Mouse (Mus musculus): Measurements from ENCODE around the gene Aldh6a1. TPM values are rescaled to one million over a fixed set of nuclear protein-coding genes. Genes with fewer than 3 reads are reported as not detected.
A peak's percentile ranks its signal among the peaks of the same experiment; 100 is the strongest.

The Aldh6a1 gene
- polyA plus RNA-seq, 1 experiment from 2014 or later: 48.2 TPM

DNA sequence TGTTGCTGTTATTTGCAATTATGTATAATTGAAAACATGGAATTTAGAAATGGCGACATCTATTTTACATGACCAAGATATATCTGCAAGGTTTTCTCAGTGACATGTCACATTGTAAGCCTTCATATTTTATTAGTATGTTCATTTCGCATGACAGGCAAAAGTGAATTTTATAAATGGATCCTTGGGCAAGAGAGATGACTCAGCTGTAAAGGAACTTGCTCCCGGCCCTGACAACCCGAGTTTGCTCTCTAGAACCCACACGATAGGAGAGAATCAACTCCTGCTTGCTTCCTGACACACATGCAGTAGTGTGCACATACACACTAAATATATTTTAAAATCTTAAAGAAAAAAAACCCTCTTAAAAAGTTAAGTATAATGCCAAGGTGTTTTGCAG is 10.6 kb upstream of the Aldh6a1 start:
- Histone ChIP-seq H3K9me3 (replicated peaks; ENCODE audit: control insufficient read depth, low read length) (no peaks in the 10 kb centered on the region), H3K27ac (ENCODE audit: low read length) (no peak overlapping the region), H3K36me3 (ENCODE audit: control insufficient read depth, insufficient read depth, low read length) (peaks cover 12% of the 10 kb centered on the region; the same call in 1 of the 2 replicates), H3K4me3 (replicated peaks; ENCODE audit: low read length) (no peak overlapping the region), H3K4me1 (ENCODE audit: control insufficient read depth, insufficient read depth, low read length) (no peaks in the 10 kb centered on the region), H3K27me3 (ENCODE audit: control insufficient read depth, insufficient read depth, low read length) (no peaks in the 10 kb centered on the region), H3K9ac (ENCODE audit: low read length) (no peak overlapping the region), H3K4me2 (ENCODE audit: low read depth, low read length) (no peak overlapping the region)
- ATAC-seq (ENCODE audit: insufficient read depth, low FRiP score): no peak
- 85% methylated on average over 5 of the region's 5 CpGs for WGBS

DNA sequence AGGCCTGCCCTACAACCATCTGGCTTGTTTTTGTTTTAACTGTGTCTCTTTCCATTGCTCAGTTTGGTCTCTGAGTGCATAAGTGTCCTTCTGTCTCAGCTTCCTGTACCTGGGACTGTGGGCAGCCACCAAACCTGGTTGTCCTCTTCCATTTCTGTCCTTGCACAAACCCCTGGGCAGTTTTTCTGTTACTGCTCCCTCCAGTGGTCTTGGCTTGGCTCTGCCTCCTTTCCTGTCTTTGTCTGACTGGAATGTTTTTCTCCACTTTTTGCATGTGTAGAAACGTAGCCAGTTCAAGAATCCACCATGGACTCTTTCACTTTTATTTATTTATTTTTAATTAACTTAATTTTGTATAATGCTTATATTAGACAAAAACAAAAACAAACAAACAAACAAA is 9.0 kb upstream of the Aldh6a1 start:
- no peaks in the 10 kb centered on the region for H3K27me3 ChIP-seq (ENCODE audit: control insufficient read depth, insufficient read depth, low read length)
- H3K27ac ChIP-seq (ENCODE audit: low read length): no peak overlapping the region
- peaks cover 11% of the 10 kb centered on the region; the same call in 1 of the 2 replicates for H3K36me3 ChIP-seq (ENCODE audit: control insufficient read depth, insufficient read depth, low read length)
- WGBS: 60% methylated on average over 1 of the region's 1 CpGs
- no peaks in the 10 kb centered on the region for H3K4me1 ChIP-seq (ENCODE audit: control insufficient read depth, insufficient read depth, low read length)
- no peak overlapping the region for H3K4me2 ChIP-seq (ENCODE audit: low read depth, low read length)
- H3K9ac ChIP-seq (ENCODE audit: low read length): no peak overlapping the region
- H3K4me3 ChIP-seq (replicated peaks; ENCODE audit: low read length): no peak overlapping the region
- no peak for ATAC-seq (ENCODE audit: insufficient read depth, low FRiP score)
- H3K9me3 ChIP-seq (replicated peaks; ENCODE audit: control insufficient read depth, low read length): no peaks in the 10 kb centered on the region

DNA sequence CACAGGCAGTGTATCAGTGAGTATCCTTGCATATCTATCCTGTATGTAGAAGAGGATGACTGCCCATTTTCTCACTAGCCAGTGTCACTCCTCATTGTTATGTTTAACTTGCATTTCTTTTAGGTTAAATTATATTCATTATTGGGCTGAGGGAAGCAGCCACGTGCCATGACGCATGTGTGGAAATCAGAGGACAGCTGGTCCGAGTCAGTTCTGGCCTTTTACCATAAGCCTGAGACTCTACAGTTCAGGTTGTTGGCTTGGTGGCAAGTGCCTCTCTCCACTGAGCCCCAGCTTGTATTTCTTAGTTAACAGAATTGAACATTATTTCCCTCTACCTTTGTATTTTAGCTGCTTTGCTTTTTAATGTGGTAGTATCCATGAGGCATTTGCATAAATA is 6.1 kb upstream of the Aldh6a1 start:
- no peak overlapping the region for H3K4me3 ChIP-seq (replicated peaks; ENCODE audit: low read length)
- no peaks in the 10 kb centered on the region for H3K9me3 ChIP-seq (replicated peaks; ENCODE audit: control insufficient read depth, low read length)
- 85% methylated on average over 3 of the region's 3 CpGs for WGBS

DNA sequence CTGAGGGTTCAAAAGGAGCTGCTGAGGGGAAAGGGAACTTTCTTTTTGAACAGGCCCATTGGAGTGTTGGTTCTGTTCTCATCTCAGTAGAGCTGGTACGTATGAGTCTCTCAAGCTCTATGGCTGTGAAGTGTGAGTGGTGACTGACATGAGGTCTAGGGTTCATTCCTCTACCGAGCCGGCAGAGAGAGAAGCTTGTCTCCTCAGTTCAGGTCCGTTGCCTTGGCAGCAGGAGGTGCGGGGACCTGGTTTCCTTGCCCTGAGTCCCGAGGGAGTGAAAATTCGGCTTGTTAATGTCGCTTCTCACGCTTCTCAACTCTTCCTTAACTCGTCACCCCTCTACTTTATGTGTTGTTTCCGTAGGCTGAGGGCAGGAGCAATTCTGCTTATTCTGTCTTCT is 997 bp upstream of the Aldh6a1 start:
- Histone ChIP-seq H3K4me1 (ENCODE audit: control insufficient read depth, insufficient read depth, low read length) (peaks cover 6% of the 10 kb centered on the region), H3K4me3 (replicated peaks; ENCODE audit: low read length) (peak overlapping the region; percentile 66), H3K9ac (ENCODE audit: low read length) (peak overlapping the region; percentile 69), H3K9me3 (replicated peaks; ENCODE audit: control insufficient read depth, low read length) (no peaks in the 10 kb centered on the region), H3K4me2 (ENCODE audit: low read depth, low read length) (peak overlapping the region; percentile 67), H3K36me3 (ENCODE audit: control insufficient read depth, insufficient read depth, low read length) (no peaks in the 10 kb centered on the region), H3K27me3 (ENCODE audit: control insufficient read depth, insufficient read depth, low read length) (no peaks in the 10 kb centered on the region), H3K27ac (ENCODE audit: low read length) (peak overlapping the region; percentile 62; the same call in 1 of the 2 replicates)
- under 1% methylated on average over 11 of the region's 11 CpGs for WGBS
- no peak for ATAC-seq (ENCODE audit: insufficient read depth, low FRiP score)

More for the DNA sequence above, 6.1 kb upstream of the Aldh6a1 start:
- Histone ChIP-seq H3K36me3 (ENCODE audit: control insufficient read depth, insufficient read depth, low read length) (peaks cover 9% of the 10 kb centered on the region; the same call in 1 of the 2 replicates), H3K4me1 (ENCODE audit: control insufficient read depth, insufficient read depth, low read length) (no peaks in the 10 kb centered on the region), H3K9ac (ENCODE audit: low read length) (no peak overlapping the region), H3K27me3 (ENCODE audit: control insufficient read depth, insufficient read depth, low read length) (no peaks in the 10 kb centered on the region), H3K27ac (ENCODE audit: low read length) (no peak overlapping the region), H3K4me2 (ENCODE audit: low read depth, low read length) (no peak overlapping the region)
- no peak for ATAC-seq (ENCODE audit: insufficient read depth, low FRiP score)

DNA sequence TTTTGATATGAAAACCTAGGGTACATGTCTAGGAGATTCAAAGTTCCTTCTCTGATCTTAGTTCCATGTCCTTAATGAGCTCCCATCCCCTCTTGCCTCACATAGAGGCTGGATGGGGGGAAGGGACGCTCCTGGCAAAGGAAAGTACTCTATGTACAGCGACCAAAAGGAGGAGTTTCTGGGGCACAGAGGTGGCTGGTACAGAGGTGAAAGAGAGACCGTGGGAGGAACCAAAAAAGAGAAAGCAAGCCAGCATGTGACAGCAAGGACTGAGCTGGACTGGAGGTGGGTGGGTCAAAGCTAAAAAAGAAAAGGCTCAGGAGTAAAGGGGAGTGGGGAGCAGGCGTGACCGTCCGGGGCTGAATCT is 470 bp downstream of the Aldh6a1 start:
- peak overlapping the region; percentile 65 for H3K27ac ChIP-seq (ENCODE audit: low read length)
- ATAC-seq (ENCODE audit: insufficient read depth, low FRiP score): no peak
- H3K9me3 ChIP-seq (replicated peaks; ENCODE audit: control insufficient read depth, low read length): no peaks in the 10 kb centered on the region
- peak overlapping the region; percentile 74 for H3K9ac ChIP-seq (ENCODE audit: low read length)
- H3K4me2 ChIP-seq (ENCODE audit: low read depth, low read length): peak overlapping the region; percentile 86
- peaks cover 6% of the 10 kb centered on the region for H3K4me1 ChIP-seq (ENCODE audit: control insufficient read depth, insufficient read depth, low read length)
- no peaks in the 10 kb centered on the region for H3K36me3 ChIP-seq (ENCODE audit: control insufficient read depth, insufficient read depth, low read length)
- under 1% methylated on average over 6 of the region's 6 CpGs for whole genome bisulfite sequencing
- peak overlapping the region; percentile 66 for H3K4me3 ChIP-seq (replicated peaks; ENCODE audit: low read length)
- H3K27me3 ChIP-seq (ENCODE audit: control insufficient read depth, insufficient read depth, low read length): no peaks in the 10 kb centered on the region

DNA sequence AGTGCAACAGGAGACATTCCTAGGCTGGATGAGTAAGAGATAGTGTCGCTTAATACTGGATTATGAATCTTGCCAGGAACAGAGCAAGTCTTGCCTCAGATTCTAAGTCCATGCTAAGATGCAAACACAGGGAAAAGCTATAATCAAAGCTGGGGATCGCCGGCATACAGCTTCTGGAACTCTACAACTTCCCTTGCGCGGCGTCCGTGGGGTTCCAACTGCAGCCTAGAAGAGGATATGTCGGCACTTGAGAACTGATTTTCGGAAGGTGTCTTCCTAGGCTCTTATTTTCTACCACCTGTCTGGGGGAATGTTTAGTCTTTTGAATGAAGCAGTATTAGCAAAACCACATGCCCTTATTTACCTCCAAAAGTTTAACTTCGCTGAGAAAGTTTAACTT is 917 bp downstream of the Aldh6a1 start:
- ATAC-seq (ENCODE audit: insufficient read depth, low FRiP score): no peak
- Histone ChIP-seq H3K4me3 (replicated peaks; ENCODE audit: low read length) (peak overlapping the region; percentile 66), H3K36me3 (ENCODE audit: control insufficient read depth, insufficient read depth, low read length) (no peaks in the 10 kb centered on the region), H3K4me2 (ENCODE audit: low read depth, low read length) (peak overlapping the region; percentile 86), H3K9ac (ENCODE audit: low read length) (peak overlapping the region; percentile 74), H3K27ac (ENCODE audit: low read length) (no peak overlapping the region; the same call in 1 of the 2 replicates), H3K27me3 (ENCODE audit: control insufficient read depth, insufficient read depth, low read length) (no peaks in the 10 kb centered on the region), H3K4me1 (ENCODE audit: control insufficient read depth, insufficient read depth, low read length) (peaks cover 6% of the 10 kb centered on the region), H3K9me3 (replicated peaks; ENCODE audit: control insufficient read depth, low read length) (no peaks in the 10 kb centered on the region)
- WGBS: 46% methylated on average over 10 of the region's 10 CpGs

DNA sequence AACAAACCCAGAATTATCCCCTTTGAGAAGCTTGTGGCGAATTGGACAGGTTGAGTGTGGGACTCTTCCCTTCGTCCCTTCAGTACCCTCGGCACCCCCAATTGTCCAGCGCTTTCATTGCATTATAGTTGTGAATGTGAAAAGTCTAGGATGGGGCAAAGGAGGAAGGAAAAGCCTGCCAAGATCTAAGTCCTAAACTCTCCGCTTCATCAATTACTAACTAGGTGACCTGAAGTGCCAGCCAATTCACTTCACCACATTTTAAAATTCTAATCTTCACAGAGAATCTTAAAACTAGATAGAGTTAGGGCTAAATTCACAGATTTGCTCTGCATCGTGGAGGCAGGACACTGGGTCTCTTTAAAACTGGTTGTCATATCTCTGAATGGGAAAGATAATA is 2.6 kb downstream of the Aldh6a1 start:
- H3K36me3 ChIP-seq (ENCODE audit: control insufficient read depth, insufficient read depth, low read length): no peaks in the 10 kb centered on the region
- peaks cover 6% of the 10 kb centered on the region for H3K4me1 ChIP-seq (ENCODE audit: control insufficient read depth, insufficient read depth, low read length)
- ATAC-seq (ENCODE audit: insufficient read depth, low FRiP score): no peak
- H3K4me2 ChIP-seq (ENCODE audit: low read depth, low read length): no peak overlapping the region
- H3K4me3 ChIP-seq (replicated peaks; ENCODE audit: low read length): no peak overlapping the region
- 86% methylated on average over 6 of the region's 6 CpGs for WGBS
- no peak overlapping the region for H3K27ac ChIP-seq (ENCODE audit: low read length)
- no peaks in the 10 kb centered on the region for H3K27me3 ChIP-seq (ENCODE audit: control insufficient read depth, insufficient read depth, low read length)
- no peak overlapping the region for H3K9ac ChIP-seq (ENCODE audit: low read length)
- H3K9me3 ChIP-seq (replicated peaks; ENCODE audit: control insufficient read depth, low read length): no peaks in the 10 kb centered on the region

DNA sequence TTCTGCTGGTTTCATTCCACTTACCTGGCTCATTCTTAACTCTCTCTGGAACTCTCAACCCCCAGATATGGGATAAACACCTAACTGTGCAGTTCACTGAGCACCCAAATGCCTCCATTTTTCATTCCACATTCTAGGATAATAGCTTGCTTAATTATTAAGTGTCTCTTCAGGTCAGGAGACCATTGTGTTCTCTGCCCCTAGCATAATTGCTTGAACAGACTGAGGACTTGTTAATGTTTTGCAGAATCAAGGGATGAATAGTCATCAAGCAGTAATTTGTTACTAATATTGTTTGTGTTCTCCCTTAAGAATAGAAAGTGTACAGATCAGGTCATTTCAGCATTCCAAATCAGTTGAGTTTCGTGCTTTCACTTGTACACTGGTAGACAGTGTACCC is 3.4 kb downstream of the Aldh6a1 start:
- H3K4me1 ChIP-seq (ENCODE audit: control insufficient read depth, insufficient read depth, low read length): peaks cover 6% of the 10 kb centered on the region
- no peak overlapping the region for H3K4me3 ChIP-seq (replicated peaks; ENCODE audit: low read length)
- no peaks in the 10 kb centered on the region for H3K9me3 ChIP-seq (replicated peaks; ENCODE audit: control insufficient read depth, low read length)
- no peak overlapping the region for H3K4me2 ChIP-seq (ENCODE audit: low read depth, low read length)
- no peaks in the 10 kb centered on the region for H3K36me3 ChIP-seq (ENCODE audit: control insufficient read depth, insufficient read depth, low read length)
- no peak overlapping the region for H3K9ac ChIP-seq (ENCODE audit: low read length)
- 76% methylated on average over 1 of the region's 1 CpGs for WGBS
- no peak for ATAC-seq (ENCODE audit: insufficient read depth, low FRiP score)
- no peaks in the 10 kb centered on the region for H3K27me3 ChIP-seq (ENCODE audit: control insufficient read depth, insufficient read depth, low read length)
- H3K27ac ChIP-seq (ENCODE audit: low read length): no peak overlapping the region

DNA sequence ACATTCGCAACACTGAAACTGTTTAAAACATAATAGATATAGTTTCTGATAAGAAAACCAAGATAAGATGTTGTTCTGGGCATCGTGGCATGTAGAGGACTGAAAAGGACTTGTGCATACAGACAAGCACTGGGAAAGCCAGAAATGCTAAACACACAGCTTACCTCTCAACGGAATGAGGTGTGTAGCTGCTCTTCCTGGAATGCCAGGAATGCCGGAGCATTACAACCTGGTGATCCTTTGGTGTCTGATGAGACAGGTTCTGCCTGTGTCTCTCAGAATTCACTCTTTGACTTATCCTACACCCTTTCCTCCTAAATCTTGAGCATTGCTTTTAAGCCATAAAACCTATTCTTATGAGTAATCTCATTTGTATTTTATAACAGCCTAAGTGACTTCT is 8.3 kb downstream of the Aldh6a1 start:
- H3K27me3 ChIP-seq (ENCODE audit: control insufficient read depth, insufficient read depth, low read length): no peaks in the 10 kb centered on the region
- H3K9me3 ChIP-seq (replicated peaks; ENCODE audit: control insufficient read depth, low read length): no peaks in the 10 kb centered on the region
- no peak overlapping the region for H3K9ac ChIP-seq (ENCODE audit: low read length)
- no peak overlapping the region for H3K4me2 ChIP-seq (ENCODE audit: low read depth, low read length)
- no peak overlapping the region for H3K27ac ChIP-seq (ENCODE audit: low read length)
- ATAC-seq (ENCODE audit: insufficient read depth, low FRiP score): no peak
- H3K36me3 ChIP-seq (ENCODE audit: control insufficient read depth, insufficient read depth, low read length): no peaks in the 10 kb centered on the region
- H3K4me3 ChIP-seq (replicated peaks; ENCODE audit: low read length): no peak overlapping the region
- H3K4me1 ChIP-seq (ENCODE audit: control insufficient read depth, insufficient read depth, low read length): no peaks in the 10 kb centered on the region
- 59% methylated on average over 4 of the region's 4 CpGs for WGBS

DNA sequence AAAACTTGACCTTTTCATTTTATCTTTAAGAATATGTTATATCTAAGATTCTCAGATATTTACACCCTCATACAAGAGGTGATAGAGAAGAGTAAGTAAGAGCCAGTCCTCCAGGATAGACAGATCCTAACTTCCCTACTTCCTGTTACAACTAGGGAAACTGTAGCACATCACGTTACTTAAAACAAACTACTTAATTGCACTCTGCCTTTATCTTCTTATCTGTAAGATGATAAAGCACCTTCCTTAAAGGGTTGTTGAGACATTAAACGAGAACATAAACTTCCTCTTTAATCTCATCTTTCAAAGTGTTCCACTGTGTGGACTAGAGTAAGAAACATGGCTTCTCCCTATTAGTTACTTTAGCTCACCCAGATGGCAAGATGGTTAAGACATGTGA is 12.1 kb downstream of the Aldh6a1 start:
- no peak overlapping the region for H3K4me3 ChIP-seq (replicated peaks; ENCODE audit: low read length)
- WGBS: 51% methylated on average over 2 of the region's 2 CpGs
- ATAC-seq (ENCODE audit: insufficient read depth, low FRiP score): no peak

More for the DNA sequence above, 12.1 kb downstream of the Aldh6a1 start:
- Histone ChIP-seq H3K4me2 (ENCODE audit: low read depth, low read length) (no peak overlapping the region), H3K4me1 (ENCODE audit: control insufficient read depth, insufficient read depth, low read length) (no peaks in the 10 kb centered on the region), H3K9me3 (replicated peaks; ENCODE audit: control insufficient read depth, low read length) (no peaks in the 10 kb centered on the region), H3K27ac (ENCODE audit: low read length) (no peak overlapping the region), H3K36me3 (ENCODE audit: control insufficient read depth, insufficient read depth, low read length) (no peaks in the 10 kb centered on the region), H3K9ac (ENCODE audit: low read length) (no peak overlapping the region), H3K27me3 (ENCODE audit: control insufficient read depth, insufficient read depth, low read length) (no peaks in the 10 kb centered on the region)

Measured in stomach, embryonic 16.5 days (tissue).